22 mouse cellular contexts compared by ENCODE assay signal in the genomic region with DNA sequence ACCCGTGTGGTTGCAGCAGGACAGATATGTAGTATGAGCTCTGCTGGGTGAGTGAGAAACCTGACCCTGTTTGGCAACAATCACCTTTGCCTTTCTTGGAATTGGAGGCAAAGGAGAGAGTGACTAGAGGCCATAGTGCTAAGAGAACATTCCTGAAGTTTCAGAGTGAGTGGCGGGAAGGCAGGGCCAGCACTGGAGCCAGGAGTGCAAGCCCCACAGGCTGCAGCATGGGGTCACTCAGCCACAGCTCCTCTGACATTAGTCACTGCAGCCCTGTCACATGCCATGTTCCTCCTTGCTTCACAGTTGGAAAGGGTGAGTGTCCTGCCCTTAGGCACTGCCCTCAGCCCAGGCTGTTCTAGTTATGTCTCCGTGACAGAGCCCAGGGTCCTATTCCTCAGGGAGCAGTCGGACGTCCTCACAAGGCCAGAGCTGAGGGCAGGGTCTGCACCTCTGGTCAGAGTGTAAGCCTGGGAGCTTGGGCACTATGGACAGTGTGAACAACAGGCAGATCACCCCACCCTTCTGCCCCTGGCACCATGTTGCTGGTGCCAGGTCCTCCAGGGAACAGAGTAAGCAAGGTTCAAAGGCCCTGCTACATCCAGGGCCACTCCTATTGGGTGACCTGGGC. TPM values are rescaled to one million over a fixed set of nuclear protein-coding genes. Genes with fewer than 3 reads are reported as not detected.
A peak's percentile ranks its signal among the peaks of the same experiment; 100 is the strongest.
DNase-seq lines count a peak whose midpoint lies in the region; ATAC-seq lines count a peak whose summit lies in the region.
"Had no signal": no experiment of that assay in that cellular context is flagged by ENCODE, and none has a peak within 500 bp of the region (broad histone marks: within the 10 kb centered on the region; RNA-seq: fewer than 3 reads in every experiment).

No protein-coding gene starts in this region.

- no peak overlapping the region for H3K4me2 ChIP-seq in heart, embryonic 12.5 days
- no peak overlapping the region for H3K4me2 ChIP-seq in heart, embryonic 11.5 days
- no peak overlapping the region for H3K4me2 ChIP-seq in limb, embryonic 11.5 days (ENCODE audit: low read depth, severe bottlenecking)
- no peak overlapping the region for H3K4me2 ChIP-seq in stomach, embryonic 14.5 days (replicated peaks; ENCODE audit: low read depth, low read length)
- H3K4me2 ChIP-seq: embryonic facial prominence, embryonic 12.5 days; forebrain, embryonic 15.5 days; hindbrain, embryonic 15.5 days; midbrain, embryonic 13.5 days; neural tube, embryonic 15.5 days had no signal

- H3K4me1 ChIP-seq in heart, embryonic 12.5 days (replicated peaks): no peaks in the 10 kb centered on the region
- no peaks in the 10 kb centered on the region for H3K4me1 ChIP-seq in heart, embryonic 11.5 days (ENCODE audit: control insufficient read depth, insufficient read depth, low read length)
- H3K4me1 ChIP-seq in limb, embryonic 11.5 days (ENCODE audit: control insufficient read depth, insufficient read depth, low read length): no peaks in the 10 kb centered on the region
- no peaks in the 10 kb centered on the region for H3K4me1 ChIP-seq in limb, embryonic 10.5 days
- no peaks in the 10 kb centered on the region for H3K4me1 ChIP-seq in stomach, embryonic 14.5 days (ENCODE audit: control insufficient read depth, insufficient read depth, low read length)
- H3K4me1 ChIP-seq: embryonic facial prominence, embryonic 12.5 days; forebrain, embryonic 15.5 days; hindbrain, embryonic 15.5 days; midbrain, embryonic 13.5 days; neural tube, embryonic 15.5 days had no signal

- H3K4me3 ChIP-seq in heart, embryonic 12.5 days: no peak overlapping the region
- no peak overlapping the region for H3K4me3 ChIP-seq in heart, embryonic 11.5 days (ENCODE audit: low read depth, low read length)
- H3K4me3 ChIP-seq in limb, embryonic 11.5 days (ENCODE audit: low read depth, low read length): no peak overlapping the region
- no peak overlapping the region for H3K4me3 ChIP-seq in limb, embryonic 10.5 days
- H3K4me3 ChIP-seq in stomach, embryonic 14.5 days (ENCODE audit: low read depth, low read length): no peak overlapping the region
- H3K4me3 ChIP-seq: embryonic facial prominence, embryonic 12.5 days; forebrain, embryonic 15.5 days; heart, adult 2 months; hindbrain, embryonic 15.5 days; midbrain, embryonic 13.5 days; myocyte; neural tube, embryonic 15.5 days had no signal

- H3K27ac ChIP-seq in heart, embryonic 12.5 days (ENCODE audit: poor library complexity, severe bottlenecking): no peak overlapping the region
- no peak overlapping the region for H3K27ac ChIP-seq in heart, embryonic 11.5 days (ENCODE audit: low read depth, low read length)
- no peak overlapping the region for H3K27ac ChIP-seq in limb, embryonic 11.5 days (replicated peaks; ENCODE audit: low read depth, low read length)
- no peak overlapping the region for H3K27ac ChIP-seq in limb, embryonic 10.5 days
- H3K27ac ChIP-seq in stomach, embryonic 14.5 days (ENCODE audit: low read length): no peak overlapping the region
- H3K27ac ChIP-seq: embryonic facial prominence, embryonic 12.5 days; forebrain, embryonic 15.5 days; heart, adult 2 months; hindbrain, embryonic 15.5 days; midbrain, embryonic 13.5 days; neural tube, embryonic 15.5 days had no signal

- H3K9ac ChIP-seq in heart, embryonic 12.5 days: peak overlapping the region; percentile 9; the same call in 1 of the 2 replicates
- no peak overlapping the region for H3K9ac ChIP-seq in heart, embryonic 11.5 days (ENCODE audit: low read depth, low read length)
- H3K9ac ChIP-seq in limb, embryonic 11.5 days (ENCODE audit: low read length): no peak overlapping the region
- H3K9ac ChIP-seq in stomach, embryonic 14.5 days (replicated peaks; ENCODE audit: low read depth, low read length): no peak overlapping the region
- H3K9ac ChIP-seq: embryonic facial prominence, embryonic 12.5 days; forebrain, embryonic 15.5 days; hindbrain, embryonic 15.5 days; midbrain, embryonic 13.5 days; neural tube, embryonic 15.5 days had no signal

- no peak for DNase-seq in limb, embryonic 11.5 days (ENCODE audit: low spot score)
- DNase-seq in limb, embryonic 10.5 days (ENCODE audit: low spot score): no peak
- peak; percentile 41 for DNase-seq in NIH3T3 (ENCODE audit: low read depth)
- DNase-seq in left cerebral cortex, adult 18-20 months (ENCODE audit: low spot score in 2 of 2): no peak
- DNase-seq: adrenal gland, postnatal 10 days; cerebellum, adult 8-10 months; heart, adult 2 months; heart, postnatal 14 days; layer of hippocampus, postnatal 36 days; left cerebral cortex, postnatal 4 days; thymus, adult 18-20 months had no signal

- no peaks in the 10 kb centered on the region for H3K9me3 ChIP-seq in heart, embryonic 12.5 days (replicated peaks)
- no peaks in the 10 kb centered on the region for H3K9me3 ChIP-seq in heart, embryonic 11.5 days (replicated peaks; ENCODE audit: control insufficient read depth, low read length)
- no peaks in the 10 kb centered on the region for H3K9me3 ChIP-seq in limb, embryonic 11.5 days (ENCODE audit: control insufficient read depth, low read length)
- no peaks in the 10 kb centered on the region for H3K9me3 ChIP-seq in limb, embryonic 10.5 days (replicated peaks)
- H3K9me3 ChIP-seq in stomach, embryonic 14.5 days (ENCODE audit: control insufficient read depth, low read depth, low read length): no peaks in the 10 kb centered on the region
- H3K9me3 ChIP-seq: embryonic facial prominence, embryonic 12.5 days; forebrain, embryonic 15.5 days; hindbrain, embryonic 15.5 days; midbrain, embryonic 13.5 days; neural tube, embryonic 15.5 days had no signal

- ATAC-seq in heart, embryonic 12.5 days (ENCODE audit: insufficient number of reproducible peaks, low FRiP score): no peak
- no peak for ATAC-seq in heart, embryonic 11.5 days (replicated peaks; ENCODE audit: insufficient number of reproducible peaks, low FRiP score, low TSS enrichment)
- 0 out of 2 replicates have a peak, but pooled peaks have one; percentile 15 for ATAC-seq in limb, embryonic 11.5 days (ENCODE audit: insufficient number of reproducible peaks, low FRiP score, low TSS enrichment, low read depth)
- peak; percentile 49; the same call in 1 of the 2 replicates for ATAC-seq in stomach, embryonic 14.5 days (ENCODE audit: insufficient number of reproducible peaks, insufficient read depth, low FRiP score, low read depth)
- ATAC-seq: forebrain, embryonic 15.5 days; midbrain, embryonic 13.5 days had no signal

- H3K27me3 ChIP-seq in heart, embryonic 12.5 days (replicated peaks): peaks cover 14% of the 10 kb centered on the region
- peaks cover 7% of the 10 kb centered on the region for H3K27me3 ChIP-seq in heart, embryonic 11.5 days (ENCODE audit: control insufficient read depth, insufficient read depth, low read length)
- no peaks in the 10 kb centered on the region for H3K27me3 ChIP-seq in limb, embryonic 11.5 days (ENCODE audit: control insufficient read depth, insufficient read depth, low read length)
- H3K27me3 ChIP-seq in limb, embryonic 10.5 days (ENCODE audit: low read depth, poor library complexity, severe bottlenecking): peaks cover 6% of the 10 kb centered on the region; the same call in 1 of the 2 replicates
- H3K27me3 ChIP-seq in stomach, embryonic 14.5 days (ENCODE audit: control insufficient read depth, insufficient read depth, low read length): no peaks in the 10 kb centered on the region
- H3K27me3 ChIP-seq: embryonic facial prominence, embryonic 12.5 days; forebrain, embryonic 15.5 days; hindbrain, embryonic 15.5 days; midbrain, embryonic 13.5 days; neural tube, embryonic 15.5 days had no signal

- WGBS in heart, embryonic 12.5 days: 60% methylated on average over 5 of the region's 5 CpGs
- WGBS in heart, embryonic 11.5 days (ENCODE audit: insufficient replicate concordance): 58% methylated on average over 5 of the region's 5 CpGs
- WGBS in limb, embryonic 11.5 days: 70% methylated on average over 5 of the region's 5 CpGs
- WGBS in limb, embryonic 10.5 days: 62% methylated on average over 5 of the region's 5 CpGs
- 72% methylated on average over 5 of the region's 5 CpGs for WGBS in stomach, embryonic 14.5 days

- H3K36me3 ChIP-seq in heart, embryonic 12.5 days: no peaks in the 10 kb centered on the region
- no peaks in the 10 kb centered on the region for H3K36me3 ChIP-seq in heart, embryonic 11.5 days (ENCODE audit: control insufficient read depth, insufficient read depth, low read length)
- no peaks in the 10 kb centered on the region for H3K36me3 ChIP-seq in limb, embryonic 11.5 days (ENCODE audit: control insufficient read depth, insufficient read depth, low read length)
- H3K36me3 ChIP-seq in limb, embryonic 10.5 days: no peaks in the 10 kb centered on the region
- no peaks in the 10 kb centered on the region for H3K36me3 ChIP-seq in stomach, embryonic 14.5 days (ENCODE audit: control insufficient read depth, insufficient read depth, low read length)
- H3K36me3 ChIP-seq: embryonic facial prominence, embryonic 12.5 days; forebrain, embryonic 15.5 days; hindbrain, embryonic 15.5 days had no signal

RNA-seq across cellular contexts. Expression of a gene that starts 19.7 kb away (rescaled TPM):
- polyA plus RNA-seq in heart, embryonic 12.5 days (2016; fragmentation: Nextera tagmentation; extraction: Ambion mirVana): 0.78 and 0.82 TPM in 2 replicates
- 0.21 and 0.49 TPM in 2 replicates for polyA plus RNA-seq in heart, embryonic 11.5 days (2014; fragmentation: Nextera tagmentation; extraction: Ambion mirVana)
- 0.28 and 0.35 TPM in 2 replicates for polyA plus RNA-seq in limb, embryonic 11.5 days (2014; fragmentation: Nextera tagmentation; extraction: Ambion mirVana)
- polyA plus RNA-seq in limb, embryonic 10.5 days (2016; fragmentation: Nextera tagmentation; extraction: Ambion mirVana): 0.40 TPM in 2 replicates
- 0.42 and 0.64 TPM in 2 replicates for polyA plus RNA-seq in stomach, embryonic 14.5 days (2014; fragmentation: Nextera tagmentation; extraction: Ambion mirVana)
- under 1 TPM; 0.33 to 0.59 TPM for total RNA-seq in left cerebral cortex, adult 18-20 months (2021)
- total RNA-seq: common myeloid progenitor, adult 5-6 weeks had no signal
- polyA plus RNA-seq: liver, embryonic 16.5 days had no signal

RNA-seq across cellular contexts. Expression of a gene that starts 34.2 kb away (rescaled TPM):
- 1.9 and 3.1 TPM in 2 replicates for polyA plus RNA-seq in heart, embryonic 12.5 days (2016; fragmentation: Nextera tagmentation; extraction: Ambion mirVana)
- 1.6 and 1.8 TPM in 2 replicates for polyA plus RNA-seq in heart, embryonic 11.5 days (2014; fragmentation: Nextera tagmentation; extraction: Ambion mirVana)
- 4.4 and 4.9 TPM in 2 replicates for polyA plus RNA-seq in limb, embryonic 11.5 days (2014; fragmentation: Nextera tagmentation; extraction: Ambion mirVana)
- 5.0 and 5.9 TPM in 2 replicates for polyA plus RNA-seq in limb, embryonic 10.5 days (2016; fragmentation: Nextera tagmentation; extraction: Ambion mirVana)
- 3.4 and 3.9 TPM in 2 replicates for polyA plus RNA-seq in stomach, embryonic 14.5 days (2014; fragmentation: Nextera tagmentation; extraction: Ambion mirVana)
- total RNA-seq in left cerebral cortex, adult 18-20 months (2021): not detected
- total RNA-seq: common myeloid progenitor, adult 5-6 weeks; heart, postnatal 14 days; left cerebral cortex, postnatal 4 days had no signal

RNA-seq across cellular contexts. Expression of a gene that starts 34.5 kb away (rescaled TPM):
- polyA plus RNA-seq in heart, embryonic 12.5 days (2016; fragmentation: Nextera tagmentation; extraction: Ambion mirVana): 309 and 314 TPM in 2 replicates
- 270 and 275 TPM in 2 replicates for polyA plus RNA-seq in heart, embryonic 11.5 days (2014; fragmentation: Nextera tagmentation; extraction: Ambion mirVana)
- 164 and 168 TPM in 2 replicates for polyA plus RNA-seq in limb, embryonic 11.5 days (2014; fragmentation: Nextera tagmentation; extraction: Ambion mirVana)
- polyA plus RNA-seq in limb, embryonic 10.5 days (2016; fragmentation: Nextera tagmentation; extraction: Ambion mirVana): 165 and 166 TPM in 2 replicates
- 190 and 202 TPM in 2 replicates for polyA plus RNA-seq in stomach, embryonic 14.5 days (2014; fragmentation: Nextera tagmentation; extraction: Ambion mirVana)
- total RNA-seq in left cerebral cortex, adult 18-20 months (2021): 100 to 1,000 TPM; 148 to 155 TPM

RNA-seq across cellular contexts. Expression of a gene that starts 34.7 kb away (rescaled TPM):
- polyA plus RNA-seq in heart, embryonic 12.5 days (2016; fragmentation: Nextera tagmentation; extraction: Ambion mirVana): 7.4 and 8.9 TPM in 2 replicates
- 5.5 and 7.0 TPM in 2 replicates for polyA plus RNA-seq in heart, embryonic 11.5 days (2014; fragmentation: Nextera tagmentation; extraction: Ambion mirVana)
- 2.5 and 4.3 TPM in 2 replicates for polyA plus RNA-seq in limb, embryonic 11.5 days (2014; fragmentation: Nextera tagmentation; extraction: Ambion mirVana)
- polyA plus RNA-seq in limb, embryonic 10.5 days (2016; fragmentation: Nextera tagmentation; extraction: Ambion mirVana): 2.0 and 2.9 TPM in 2 replicates
- polyA plus RNA-seq in stomach, embryonic 14.5 days (2014; fragmentation: Nextera tagmentation; extraction: Ambion mirVana): 3.7 and 4.9 TPM in 2 replicates
- total RNA-seq in left cerebral cortex, adult 18-20 months (2021): 10 to 100 TPM; 28.3 to 30.7 TPM
- total RNA-seq: common myeloid progenitor, adult 5-6 weeks had no signal

RNA-seq across cellular contexts. Expression of a gene that starts 35.5 kb away (rescaled TPM):
- polyA plus RNA-seq in heart, embryonic 12.5 days (2016; fragmentation: Nextera tagmentation; extraction: Ambion mirVana): 4.7 TPM in 2 replicates
- polyA plus RNA-seq in heart, embryonic 11.5 days (2014; fragmentation: Nextera tagmentation; extraction: Ambion mirVana): 4.0 and 6.0 TPM in 2 replicates
- 11.2 and 11.5 TPM in 2 replicates for polyA plus RNA-seq in limb, embryonic 11.5 days (2014; fragmentation: Nextera tagmentation; extraction: Ambion mirVana)
- 9.2 and 9.6 TPM in 2 replicates for polyA plus RNA-seq in limb, embryonic 10.5 days (2016; fragmentation: Nextera tagmentation; extraction: Ambion mirVana)
- 5.9 and 8.8 TPM in 2 replicates for polyA plus RNA-seq in stomach, embryonic 14.5 days (2014; fragmentation: Nextera tagmentation; extraction: Ambion mirVana)
- 10 to 100 TPM; 14.1 to 17.8 TPM for total RNA-seq in left cerebral cortex, adult 18-20 months (2021)

Comparison
In these comparisons a context has a peak if more than half of its experiments do, and no peak if none do; other contexts are left out.
1. ATAC-seq: peak in limb, embryonic 11.5 days (single experiment) and stomach, embryonic 14.5 days (single experiment); none in heart, embryonic 12.5 days (single experiment) and heart, embryonic 11.5 days (single experiment).